Mouse (Mus musculus) ES-E14 (cell line): ENCODE measurements around the gene Rnf167. TPM values are rescaled to one million over a fixed set of nuclear protein-coding genes. Genes with fewer than 3 reads are reported as not detected.

Experiments
- DNase-seq: peaks from one replicate; pipeline ENCODE4 v3.0.0-alpha.2; 2013; ENCODE audit warnings: low read depth, low spot score
- H3K27ac ChIP-seq: 2 replicates; pipeline ENCODE4 v1.5.1; 2012; ENCODE audit warnings: low read depth, mild to moderate bottlenecking, low read length, moderate library complexity, mixed read lengths; ENCODE audit not compliant: poor library complexity, insufficient read depth, severe bottlenecking
- H3K36me3 ChIP-seq: 2 replicates; pipeline ENCODE4 v1.6.1; 2012; ENCODE audit warnings: mild to moderate bottlenecking, low read length, moderate library complexity, mixed read lengths; ENCODE audit not compliant: control insufficient read depth, poor library complexity, insufficient read depth, severe bottlenecking
- H3K4me1 ChIP-seq, 2 experiments: fragments of 150-350 bp in 1 of 2; sonication (generic) in 1 of 2; 2 replicates each; pipeline ENCODE4 v1.6.1; 2012; ENCODE audit warnings: low read length in 2 of 2, mild to moderate bottlenecking in 1 of 2, mixed read lengths in 1 of 2; ENCODE audit not compliant: control insufficient read depth in 2 of 2, insufficient read depth in 2 of 2, poor library complexity in 1 of 2
- H3K4me3 ChIP-seq, 2 experiments: fragments of 150-350 bp in 1 of 2; sonication (generic) in 1 of 2; 2 replicates each; pipeline ENCODE4 v1.5.1; 2012; ENCODE audit warnings: low read length in 2 of 2, low read depth in 1 of 2, mild to moderate bottlenecking in 1 of 2, mixed read lengths in 1 of 2; ENCODE audit not compliant: insufficient read depth in 1 of 2, poor library complexity in 1 of 2, severe bottlenecking in 1 of 2
- H3K9ac ChIP-seq: 2 replicates; pipeline ENCODE4 v1.6.1; 2012; ENCODE audit warnings: low read depth, mild to moderate bottlenecking, low read length, mixed read lengths; ENCODE audit not compliant: poor library complexity, insufficient read depth, severe bottlenecking
- H3K9me3 ChIP-seq: fragments of 150-350 bp; sonication (generic); 2 replicates; pipeline ENCODE4 v1.6.1; 2012; ENCODE audit warnings: low read depth, mild to moderate bottlenecking, low read length; ENCODE audit not compliant: control insufficient read depth, insufficient read depth
- CHD2 ChIP-seq: IDR thresholded peaks from 2 replicates; pipeline ENCODE4 v1.6.1; 2014; ENCODE audit warnings: mild to moderate bottlenecking, low read depth, low read length, inconsistent platforms
- HCFC1 ChIP-seq: IDR thresholded peaks from 2 replicates; pipeline ENCODE4 v1.6.1; 2012; ENCODE audit warnings: low read length, inconsistent platforms, borderline replicate concordance; ENCODE audit not compliant: insufficient read depth
- MAFK ChIP-seq: IDR thresholded peaks from 2 replicates; pipeline ENCODE4 v1.6.1; 2014; ENCODE audit warnings: mild to moderate bottlenecking, low read depth, low read length, inconsistent platforms; ENCODE audit not compliant: insufficient read depth
- ZC3H11A ChIP-seq: IDR thresholded peaks from 2 replicates; pipeline ENCODE4 v1.6.1; 2012; ENCODE audit warnings: low read depth, mild to moderate bottlenecking, inconsistent platforms, low read length, borderline replicate concordance
- ZNF384 ChIP-seq: IDR thresholded peaks from 2 replicates; pipeline ENCODE4 v1.6.1; 2012; ENCODE audit warnings: low read depth, low read length, inconsistent platforms
- in situ Hi-C, 2 experiments: fragments of 600-800 bp; cut with MboI; formaldehyde crosslinking; loops; one replicate each; pipeline ENCODE4 v1.15.1; 2025; ENCODE audit warnings: low sequenced_read_pairs in 2 of 2, inconsistent platforms in 1 of 2; ENCODE audit not compliant: unreplicated experiment in 2 of 2
- total RNA-seq: library from RNA; depleted of rRNA; stranded (reverse); fragments of 300-350 nt; gene quantifications from 2 replicates; pipeline ENCODE4 v1.2.3, GENCODE M21; 2012

The Rnf167 gene
- total RNA-seq, 1 experiment, result 113 TPM

- H3K4me1 ChIP-seq, result peaks cover 4 to 19% of the 10 kb centered on the region in 2 experiments; a peak in 2 of 4 replicates
- no peak overlapping the region; the same call in 1 of the 2 replicates for H3K9ac ChIP-seq
- no peak overlapping the region for H3K27ac ChIP-seq
- in situ Hi-C loops, result loop anchor here in 1 of 2 experiments (10.0 kb wide), 1 partner anchor 132 kb away; no protein-coding TSS in a partner anchor
- H3K36me3 ChIP-seq, result no peaks in the 10 kb centered on the region
- no peaks in the 10 kb centered on the region for H3K9me3 ChIP-seq
- no peak for DNase-seq
- TF ChIP-seq MAFK, result no peak
- peak; percentile 53; the same call in 1 of the 2 replicates for TF ChIP-seq ZC3H11A
- no peak for TF ChIP-seq ZNF384
- no peak for TF ChIP-seq HCFC1
- no peak for TF ChIP-seq CHD2
- no peak overlapping the region for H3K4me3 ChIP-seq
Observed at GRCm38 (mm10) chr11:70623053-70623742, 23.8 kb upstream of the Rnf167 start.

- H3K4me3 ChIP-seq, result no peak overlapping the region
- no peak for DNase-seq
- no peaks in the 10 kb centered on the region for H3K36me3 ChIP-seq
- TF ChIP-seq ZC3H11A, result no peak
- TF ChIP-seq ZNF384, result no peak
- TF ChIP-seq CHD2, result no peak
- TF ChIP-seq MAFK, result no peak
- TF ChIP-seq HCFC1, result no peak
- in situ Hi-C loops, result loop anchor here in 1 of 2 experiments (10.0 kb wide), 1 partner anchor 129 kb away; no protein-coding TSS in a partner anchor
- H3K27ac ChIP-seq, result no peak overlapping the region
- H3K4me1 ChIP-seq, result peaks cover 4 to 19% of the 10 kb centered on the region in 2 experiments; a peak in 2 of 4 replicates
- H3K9me3 ChIP-seq, result no peaks in the 10 kb centered on the region
- H3K9ac ChIP-seq, result 0 out of 2 replicates have a peak overlapping the region, but pooled peaks have one; percentile 15
Observed at GRCm38 (mm10) chr11:70625473-70625872, 21.6 kb upstream of the Rnf167 start.

- H3K9me3 ChIP-seq, result no peaks in the 10 kb centered on the region
- H3K4me3 ChIP-seq, result no peak overlapping the region
- in situ Hi-C loops, result loop anchor here in 1 of 2 experiments (10.0 kb wide), 1 partner anchor 128 kb away; no protein-coding TSS in a partner anchor
- H3K9ac ChIP-seq, result no peak overlapping the region
- peaks cover 4 to 18% of the 10 kb centered on the region in 2 experiments; a peak in 2 of 4 replicates for H3K4me1 ChIP-seq
- TF ChIP-seq ZNF384 (no peak), MAFK (no peak), ZC3H11A (no peak), CHD2 (no peak), HCFC1 (no peak)
- no peak overlapping the region for H3K27ac ChIP-seq
- no peak for DNase-seq
- H3K36me3 ChIP-seq, result no peaks in the 10 kb centered on the region
Observed at GRCm38 (mm10) chr11:70626877-70627276, 20.2 kb upstream of the Rnf167 start.

- no peak for DNase-seq
- in situ Hi-C loops, result loop anchor here in 1 of 2 experiments (10.0 kb wide), 1 partner anchor 126 kb away; no protein-coding TSS in a partner anchor
- TF ChIP-seq MAFK, result no peak
- no peak for TF ChIP-seq ZNF384
- TF ChIP-seq CHD2, result no peak
- no peak for TF ChIP-seq ZC3H11A
- no peak for TF ChIP-seq HCFC1
Observed at GRCm38 (mm10) chr11:70628431-70628830, 18.6 kb upstream of the Rnf167 start.

GRCm38 (mm10) chr11:70629557-70629956 lies 17.5 kb upstream of the Rnf167 start:
- TF ChIP-seq ZC3H11A, result no peak
- no peak for TF ChIP-seq ZNF384
- TF ChIP-seq HCFC1, result no peak
- no peak for TF ChIP-seq MAFK
- TF ChIP-seq CHD2, result no peak

More at GRCm38 (mm10) chr11:70628431-70628830, 18.6 kb upstream of the Rnf167 start:
- H3K36me3 ChIP-seq, result no peaks in the 10 kb centered on the region
- H3K27ac ChIP-seq, result no peak overlapping the region
- H3K4me3 ChIP-seq, result no peak overlapping the region
- H3K9me3 ChIP-seq, result no peaks in the 10 kb centered on the region
- H3K9ac ChIP-seq, result no peak overlapping the region
- peaks cover 4 to 11% of the 10 kb centered on the region in 2 experiments; a peak in 1 of 4 replicates for H3K4me1 ChIP-seq

More at GRCm38 (mm10) chr11:70629557-70629956, 17.5 kb upstream of the Rnf167 start:
- no peak for DNase-seq
- Histone ChIP-seq H3K9ac (no peak overlapping the region), H3K9me3 (no peaks in the 10 kb centered on the region), H3K27ac (no peak overlapping the region), H3K4me1 (peaks cover 4 to 11% of the 10 kb centered on the region in 2 experiments; a peak in 1 of 4 replicates), H3K4me3 (no peak overlapping the region), H3K36me3 (no peaks in the 10 kb centered on the region)
- in situ Hi-C loops, result loop anchor here in 1 of 2 experiments (10.0 kb wide), 1 partner anchor 125 kb away; no protein-coding TSS in a partner anchor
